Mouse (Mus musculus) CH12.LX (cell line): ENCODE measurements around the gene Bysl.

ENCODE experiments used
- BHLHE40 ChIP-seq: IDR thresholded peaks from 2 replicates; pipeline ENCODE4 v1.6.1; 2011; ENCODE audit warnings: mild to moderate bottlenecking, low read depth, low read length, improper control_type of control experiment
- CHD2 ChIP-seq: IDR thresholded peaks from 2 replicates; pipeline ENCODE4 v1.6.1; 2011; ENCODE audit warnings: low read length, improper control_type of control experiment
- CTCF ChIP-seq, 2 experiments: IDR thresholded peaks in 1 of 2; conservative IDR thresholded peaks in 1 of 2; 2 replicates each; pipeline ENCODE4 v1.5.1; 2011 to 2012; ENCODE audit warnings: low read depth in 2 of 2, low read length in 2 of 2, improper control_type of control experiment in 1 of 2, inconsistent platforms in 1 of 2, mild to moderate bottlenecking in 1 of 2, moderate library complexity in 1 of 2
- E2F4 ChIP-seq: IDR thresholded peaks from 2 replicates; pipeline ENCODE4 v1.6.1; 2011; ENCODE audit warnings: low read depth, low read length, improper control_type of control experiment; ENCODE audit not compliant: insufficient replicate concordance
- EP300 ChIP-seq: IDR thresholded peaks from 2 replicates; pipeline ENCODE4 v1.6.1; 2011; ENCODE audit warnings: low read length, improper control_type of control experiment
- ETS1 ChIP-seq: conservative IDR thresholded peaks from 2 replicates; pipeline ENCODE4 v1.6.1; 2012; ENCODE audit warnings: low read depth, mild to moderate bottlenecking, inconsistent platforms, low read length, improper control_type of control experiment, moderate library complexity
- HCFC1 ChIP-seq: IDR thresholded peaks from 2 replicates; pipeline ENCODE4 v1.6.1; 2012; ENCODE audit warnings: low read depth, mild to moderate bottlenecking, inconsistent platforms, low read length, improper control_type of control experiment
- KAT2A ChIP-seq: IDR thresholded peaks from 2 replicates; pipeline ENCODE4 v1.6.1; 2012; ENCODE audit warnings: low read length, improper control_type of control experiment, inconsistent platforms; ENCODE audit not compliant: insufficient replicate concordance
- POLR2A ChIP-seq: IDR thresholded peaks from 2 replicates; pipeline ENCODE4 v1.6.1; 2011; ENCODE audit warnings: low read depth, mild to moderate bottlenecking, improper control_type of control experiment, low read length
- TCF12 ChIP-seq: IDR thresholded peaks from 2 replicates; pipeline ENCODE4 v1.6.1; 2014; ENCODE audit warnings: low read depth, mild to moderate bottlenecking, inconsistent platforms, low read length, improper control_type of control experiment
- UBTF ChIP-seq: IDR thresholded peaks from 2 replicates; pipeline ENCODE4 v1.6.1; 2012; ENCODE audit warnings: low read depth, mild to moderate bottlenecking, inconsistent platforms, low read length, improper control_type of control experiment, moderate library complexity
- USF2 ChIP-seq: conservative IDR thresholded peaks from 2 replicates; pipeline ENCODE4 v1.6.1; 2011; ENCODE audit warnings: low read depth, low read length, improper control_type of control experiment
- ZMIZ1 ChIP-seq: IDR thresholded peaks from 2 replicates; pipeline ENCODE4 v1.6.1; 2012; ENCODE audit warnings: low read depth, mild to moderate bottlenecking, inconsistent platforms, low read length, improper control_type of control experiment

GRCm38 (mm10) chr17:47614018-47614417 is 2.7 kb upstream of the Bysl start:
- TF ChIP-seq HCFC1 (no peak), CTCF (conservative IDR thresholded peaks at IDR 0.05 in 1 of 2, IDR thresholded peaks at IDR 0.05 in 1 of 2; ENCODE audit: low read depth in 2 of 2, low read length in 2 of 2) (peak; percentile 61 to 65; a peak in 3 of 4 replicates), CHD2 (no peak), KAT2A (no peak), TCF12 (no peak), USF2 (no peak), BHLHE40 (no peak), EP300 (no peak), E2F4 (no peak), ZMIZ1 (no peak), ETS1 (no peak), POLR2A (no peak), UBTF (no peak)
